Mouse (Mus musculus): ENCODE measurements around the gene Psg16. TPM values are rescaled to one million over a fixed set of nuclear protein-coding genes. Genes with fewer than 3 reads are reported as not detected.
A peak's percentile ranks its signal among the peaks of the same experiment; 100 is the strongest.

Psg16 gene
- total and polyA plus RNA-seq, 3 experiments, result 0.23 to 0.67 TPM; not detected in 1

DNA sequence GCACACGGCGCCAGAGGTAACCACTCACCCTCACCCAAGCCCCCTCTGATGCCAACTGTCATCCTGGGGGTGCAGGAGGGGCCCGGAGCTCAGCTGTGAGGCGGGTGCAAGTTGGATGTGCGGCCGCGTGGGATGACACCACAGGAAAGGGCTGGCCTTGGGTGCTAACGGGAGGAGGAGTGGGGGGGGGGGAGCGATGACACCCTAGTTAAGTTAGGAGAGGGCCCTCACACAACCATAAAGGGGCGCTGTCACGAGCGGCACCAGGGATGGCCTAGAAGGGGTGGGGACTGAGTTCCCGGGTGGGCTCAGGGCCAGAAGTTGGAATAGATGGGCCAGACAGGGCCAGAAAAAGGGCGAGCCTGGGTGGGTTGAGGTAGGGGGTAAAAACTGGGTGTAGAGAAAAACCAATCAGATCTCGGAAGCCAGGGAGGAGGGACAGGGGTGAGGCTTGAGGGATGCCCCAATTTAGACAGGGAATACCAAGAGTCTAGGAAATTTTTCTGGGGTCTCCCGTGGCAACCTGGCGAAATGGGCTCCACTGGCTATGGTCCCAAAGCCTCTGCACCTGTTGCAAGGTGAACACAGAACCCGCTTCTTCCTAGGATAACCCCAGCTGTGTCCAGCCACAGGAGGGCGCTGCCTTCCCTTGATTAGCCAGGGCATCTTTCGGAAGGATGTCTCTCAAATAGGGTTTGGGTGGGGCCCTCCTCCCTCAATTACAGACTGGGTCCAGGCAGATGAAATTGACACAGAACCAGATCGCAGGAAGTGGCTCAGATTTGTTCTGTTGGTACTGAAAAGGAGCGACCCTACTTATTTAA, 12.8 kb upstream of the Psg16 start (continued):
- TF ChIP-seq USF1 (IDR thresholded peaks at IDR 0.05; ENCODE audit: low read depth, low read length) (peak; percentile 34; the same call in 1 of the 2 replicates), MXI1 (IDR thresholded peaks at IDR 0.05; ENCODE audit: low read depth, low read length) (peak; percentile 64), CTCF (IDR thresholded peaks at IDR 0.05 in 2 of 3, conservative IDR thresholded peaks at IDR 0.05 in 1 of 3; ENCODE audit: control insufficient read depth in 1 of 3, insufficient read depth in 1 of 3, low read depth in 2 of 3, low read length in 3 of 3, poor library complexity in 1 of 3, severe bottlenecking in 1 of 3) (peak; percentile 52 to 61 (median 60)), E2F4 (IDR thresholded peaks at IDR 0.05; ENCODE audit: borderline replicate concordance, low read depth, low read length) (no peak), MAFK (IDR thresholded peaks at IDR 0.05; ENCODE audit: borderline replicate concordance, low read depth, low read length) (no peak), GABPA (IDR thresholded peaks at IDR 0.05; ENCODE audit: low read depth, low read length) (no peak), HCFC1 (IDR thresholded peaks at IDR 0.05; ENCODE audit: low read depth, low read length) (peak; percentile 70), USF2 (IDR thresholded peaks at IDR 0.05; ENCODE audit: borderline replicate concordance in 1 of 2, insufficient read depth in 1 of 2, low read depth in 1 of 2, low read length in 2 of 2) (no peak)

DNA sequence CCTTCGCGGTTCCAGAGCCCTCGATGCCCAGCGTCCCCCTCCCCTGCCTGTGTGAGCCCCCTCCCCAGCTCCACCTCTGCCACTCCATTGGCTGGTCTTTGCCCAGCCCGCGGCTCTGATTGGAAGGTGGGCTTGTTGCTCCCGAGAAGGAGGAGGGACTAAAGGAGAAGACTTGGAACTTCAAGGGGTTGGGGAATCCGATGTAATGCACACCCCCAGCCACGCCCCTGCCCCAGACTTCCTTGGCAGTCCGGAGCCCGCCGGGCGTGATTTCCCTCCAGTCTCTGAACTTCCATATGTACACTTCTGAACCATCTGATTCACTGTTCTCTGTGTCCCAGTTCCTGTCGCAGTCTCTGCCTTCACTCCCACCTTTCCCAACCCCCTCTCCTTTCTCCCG, 11.5 kb upstream of the Psg16 start, which contains the start of gene Hif3a:
Gene Hif3a (minus strand): TSS at position 39 of the 400 bp plus-strand sequence.
- no peak within 1 kb of the TSS; the same call in 1 of the 2 replicates for H3K9ac ChIP-seq (ENCODE audit: control insufficient read depth, low read depth, low read length, poor library complexity, severe bottlenecking)
- H3K27me3 ChIP-seq (ENCODE audit: control insufficient read depth in 1 of 2, insufficient read depth in 2 of 2, low read length in 2 of 2), result no peaks in the 10 kb centered on the region
- peaks cover 7% of the 10 kb centered on the region; the same call in 1 of the 2 replicates for H3K79me2 ChIP-seq (ENCODE audit: control insufficient read depth, insufficient read depth, low read length, poor library complexity)
- H3K4me1 ChIP-seq (ENCODE audit: control insufficient read depth in 1 of 2, insufficient read depth in 2 of 2, low read length in 2 of 2), result peaks cover 9 to 49% of the 10 kb centered on the region in 2 experiments
- no peak within 1 kb of the TSS for H3K27ac ChIP-seq (ENCODE audit: control insufficient read depth, low read depth, low read length)
- H3K36me3 ChIP-seq (ENCODE audit: control insufficient read depth in 1 of 2, insufficient read depth in 2 of 2, low read length in 2 of 2), result peaks cover 0 to 25% of the 10 kb centered on the region in 2 experiments; a peak in 2 of 4 replicates
- no peak for DNase-seq (ENCODE audit: low read depth, low spot score)
- TF ChIP-seq POLR2A (IDR thresholded peaks at IDR 0.05; ENCODE audit: control insufficient read depth in 1 of 2, insufficient read depth in 1 of 2, low read depth in 1 of 2, low read length in 2 of 2, poor library complexity in 1 of 2) (no peak), MEF2A (IDR thresholded peaks at IDR 0.05; ENCODE audit: extremely low read depth, insufficient replicate concordance, low read depth, low read length, poor library complexity, severe bottlenecking) (no peak), UBTF (IDR thresholded peaks at IDR 0.05; ENCODE audit: borderline replicate concordance, insufficient read depth, low read depth, low read length) (no peak), JUND (IDR thresholded peaks at IDR 0.05; ENCODE audit: low read depth, low read length) (no peak), SIN3A (IDR thresholded peaks at IDR 0.05; ENCODE audit: low read length) (no peak), GABPA (IDR thresholded peaks at IDR 0.05; ENCODE audit: low read depth, low read length) (no peak), RCOR1 (IDR thresholded peaks at IDR 0.05; ENCODE audit: low read depth, low read length) (no peak)
- H3K4me3 ChIP-seq (ENCODE audit: control insufficient read depth in 1 of 2, insufficient read depth in 1 of 2, low read depth in 2 of 2, low read length in 2 of 2), result no peak within 1 kb of the TSS
- no peaks in the 10 kb centered on the region for H3K9me3 ChIP-seq (replicated peaks; ENCODE audit: insufficient read depth, low read length)

DNA sequence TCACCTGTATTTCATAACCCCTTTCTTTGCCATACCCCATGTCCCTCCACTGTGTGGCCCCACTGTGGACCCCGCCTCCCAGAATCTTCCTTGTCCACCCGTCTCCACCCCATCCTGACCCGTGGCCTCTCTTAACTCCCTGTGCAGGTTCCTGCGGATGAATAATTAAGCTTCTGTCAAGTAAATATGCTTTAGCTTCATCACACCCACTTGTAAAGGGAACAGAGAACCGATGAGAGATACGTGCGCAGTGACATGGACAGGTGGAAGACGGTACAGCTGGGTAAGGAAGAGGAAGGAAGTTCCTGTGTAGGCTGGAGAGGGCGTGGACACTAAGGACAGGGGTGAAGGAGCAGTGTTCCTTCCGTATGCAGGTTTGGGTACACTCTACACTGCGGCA, 11.0 kb upstream of the Psg16 start:
- Histone ChIP-seq H3K27me3 (ENCODE audit: control insufficient read depth in 1 of 2, insufficient read depth in 2 of 2, low read length in 2 of 2) (no peaks in the 10 kb centered on the region), H3K9ac (ENCODE audit: control insufficient read depth, low read depth, low read length, poor library complexity, severe bottlenecking) (no peak overlapping the region), H3K9me3 (replicated peaks; ENCODE audit: insufficient read depth, low read length) (no peaks in the 10 kb centered on the region), H3K4me3 (ENCODE audit: control insufficient read depth in 1 of 2, insufficient read depth in 1 of 2, low read depth in 2 of 2, low read length in 2 of 2) (no peak overlapping the region), H3K79me2 (ENCODE audit: control insufficient read depth, insufficient read depth, low read length, poor library complexity) (peaks cover 7% of the 10 kb centered on the region; the same call in 1 of the 2 replicates), H3K36me3 (ENCODE audit: control insufficient read depth in 1 of 2, insufficient read depth in 2 of 2, low read length in 2 of 2) (peaks cover 0 to 21% of the 10 kb centered on the region in 2 experiments; a peak in 2 of 4 replicates), H3K4me1 (ENCODE audit: control insufficient read depth in 1 of 2, insufficient read depth in 2 of 2, low read length in 2 of 2) (peaks cover 6 to 46% of the 10 kb centered on the region in 2 experiments), H3K27ac (ENCODE audit: control insufficient read depth, low read depth, low read length) (no peak overlapping the region)
- no peak for TF ChIP-seq RAD21 (IDR thresholded peaks at IDR 0.05; ENCODE audit: low read depth, low read length)
- no peak for TF ChIP-seq POLR2AphosphoS2 (IDR thresholded peaks at IDR 0.05; ENCODE audit: low read length)
- no peak for TF ChIP-seq USF1 (IDR thresholded peaks at IDR 0.05; ENCODE audit: low read depth, low read length)
- no peak for TF ChIP-seq SIN3A (IDR thresholded peaks at IDR 0.05; ENCODE audit: low read length)
- no peak for TF ChIP-seq JUND (IDR thresholded peaks at IDR 0.05; ENCODE audit: low read depth, low read length)
- TF ChIP-seq MEF2A (IDR thresholded peaks at IDR 0.05; ENCODE audit: extremely low read depth, insufficient replicate concordance, low read depth, low read length, poor library complexity, severe bottlenecking), result no peak
- peak; percentile 71 for TF ChIP-seq ETS1 (IDR thresholded peaks at IDR 0.05; ENCODE audit: low read depth, low read length)
- TF ChIP-seq HCFC1 (IDR thresholded peaks at IDR 0.05; ENCODE audit: low read depth, low read length), result 0 out of 2 replicates have a peak, but pooled peaks have one; percentile 36
- TF ChIP-seq MXI1 (IDR thresholded peaks at IDR 0.05; ENCODE audit: low read depth, low read length), result no peak
- DNase-seq (ENCODE audit: low read depth, low spot score), result peak; percentile 66
